Mouse (Mus musculus) midbrain, postnatal 0 days (tissue): ENCODE data around the gene Macf1. TPM values are rescaled to one million over a fixed set of nuclear protein-coding genes. Genes with fewer than 3 reads are reported as not detected.

ENCODE experiments used
- ATAC-seq: fragments of 200-750 bp; cut with Nextera tagmentation; 2 replicates; pipeline ENCODE4 v1.8.0; 2017; ENCODE audit warnings: moderate number of reproducible peaks, mild to moderate bottlenecking, moderate TSS enrichment, moderate library complexity; ENCODE audit not compliant: low FRiP score
- DNase-seq: peaks from one replicate; pipeline ENCODE4 v3.0.0-alpha.2; 2015; ENCODE audit warnings: low spot score
- H3K27ac ChIP-seq: fragments of 300-500 bp; sonication (generic); 2 replicates; pipeline ENCODE4 v1.5.1; 2014; ENCODE audit warnings: low read depth, mild to moderate bottlenecking, low read length, mixed read lengths
- H3K27me3 ChIP-seq: fragments of 300-500 bp; sonication (generic); 2 replicates; pipeline ENCODE4 v1.6.1; 2014; ENCODE audit warnings: low read length, control low read depth, mixed read lengths; ENCODE audit not compliant: insufficient read depth
- H3K36me3 ChIP-seq: fragments of 300-500 bp; sonication (generic); 2 replicates; pipeline ENCODE4 v1.6.1; 2014; ENCODE audit warnings: low read length, control low read depth, mixed read lengths; ENCODE audit not compliant: insufficient read depth
- H3K4me1 ChIP-seq: fragments of 300-500 bp; sonication (generic); 2 replicates; pipeline ENCODE4 v1.6.1; 2014; ENCODE audit warnings: mild to moderate bottlenecking, control low read depth, antibody characterized with exemption, low read length, mixed read lengths; ENCODE audit not compliant: insufficient read depth
- H3K4me2 ChIP-seq: fragments of 300-500 bp; sonication (generic); 2 replicates; pipeline ENCODE4 v1.6.1; 2014; ENCODE audit warnings: low read depth, mild to moderate bottlenecking, low read length, mixed read lengths; ENCODE audit not compliant: poor library complexity, severe bottlenecking
- H3K4me3 ChIP-seq: fragments of 300-500 bp; sonication (generic); 2 replicates; pipeline ENCODE4 v1.5.1; 2014; ENCODE audit warnings: low read depth, mild to moderate bottlenecking, low read length, moderate library complexity
- H3K9ac ChIP-seq: fragments of 300-500 bp; sonication (generic); replicated peaks from 2 replicates; pipeline ENCODE4 v1.6.1; 2014; ENCODE audit warnings: mild to moderate bottlenecking, low read length, moderate library complexity, mixed read lengths; ENCODE audit not compliant: poor library complexity, severe bottlenecking
- H3K9me3 ChIP-seq: fragments of 300-500 bp; sonication (generic); 2 replicates; pipeline ENCODE4 v1.6.1; 2016; ENCODE audit warnings: low read length, control low read depth
- CTCF ChIP-seq: IDR thresholded peaks from 2 replicates; pipeline ENCODE4 v1.5.1; 2016; ENCODE audit warnings: antibody characterized with exemption, mild to moderate bottlenecking
- WGBS: fragments of 180-500 bp; shearing (Covaris S2); extraction: QIAGEN DNeasy Blood & Tissue Kit; methylation state at CpG from one replicate; pipeline ENCODE4 v1.1.7; 2014; 5-methylcytosine and 5-hydroxymethylcytosine counted together
- polyA plus RNA-seq: library from polyadenylated mRNA; unstranded; fragments of >200 nt; fragmentation: Nextera tagmentation; extraction: Ambion mirVana; gene quantifications from 2 replicates; pipeline ENCODE4 v1.2.1, GENCODE M21; 2015
- total RNA-seq: library from RNA; depleted of rRNA; stranded (reverse); fragments of >200 nt; gene quantifications from 2 replicates; pipeline ENCODE4 v1.2.3, GENCODE M21; 2014

Gene Macf1
- total and polyA plus RNA-seq, 2 experiments from 2014 or later: 73.3 to 338 TPM

- H3K27ac ChIP-seq: no peak overlapping the region
- TF ChIP-seq CTCF: no peak
- H3K36me3 ChIP-seq: peaks cover 18% of the 10 kb centered on the region
- no peak overlapping the region for H3K9ac ChIP-seq
- no peaks in the 10 kb centered on the region for H3K27me3 ChIP-seq
- 88% methylated on average over 1 of the region's 1 CpGs for WGBS
- DNase-seq (no peak), ATAC-seq (no peak)
- no peaks in the 10 kb centered on the region for H3K9me3 ChIP-seq
- no peak overlapping the region for H3K4me2 ChIP-seq
- no peak overlapping the region for H3K4me3 ChIP-seq
- H3K4me1 ChIP-seq: no peaks in the 10 kb centered on the region; the same call in 1 of the 2 replicates
Measured at GRCm38 (mm10) chr4:123515673-123516072, 168.5 kb downstream of the Macf1 start.

- no peaks in the 10 kb centered on the region for H3K9me3 ChIP-seq
- DNase-seq (no peak), ATAC-seq (no peak)
- H3K4me3 ChIP-seq: no peak overlapping the region
- WGBS: 69% methylated on average over 1 of the region's 1 CpGs
- no peaks in the 10 kb centered on the region for H3K4me1 ChIP-seq
- TF ChIP-seq CTCF: no peak
- no peak overlapping the region for H3K9ac ChIP-seq
- peaks cover 60% of the 10 kb centered on the region for H3K36me3 ChIP-seq
- no peak overlapping the region for H3K27ac ChIP-seq
- H3K27me3 ChIP-seq: no peaks in the 10 kb centered on the region
- H3K4me2 ChIP-seq: no peak overlapping the region
Measured at GRCm38 (mm10) chr4:123510201-123510600, 174.0 kb downstream of the Macf1 start.

- TF ChIP-seq CTCF: no peak
- Histone ChIP-seq H3K9ac (no peak overlapping the region), H3K27me3 (no peaks in the 10 kb centered on the region), H3K9me3 (no peaks in the 10 kb centered on the region), H3K27ac (no peak overlapping the region), H3K4me3 (no peak overlapping the region), H3K4me2 (no peak overlapping the region), H3K36me3 (peaks cover 76% of the 10 kb centered on the region), H3K4me1 (no peaks in the 10 kb centered on the region)
- DNase-seq (no peak), ATAC-seq (no peak)
- WGBS: 79% methylated on average over 3 of the region's 3 CpGs
Measured at GRCm38 (mm10) chr4:123489086-123489485, 195.1 kb downstream of the Macf1 start.

GRCm38 (mm10) chr4:123479991-123480390 lies 204.2 kb downstream of the Macf1 start:
- no peak overlapping the region for H3K4me3 ChIP-seq
- H3K36me3 ChIP-seq: peaks cover 41% of the 10 kb centered on the region
- no peak for DNase-seq
- H3K9me3 ChIP-seq: no peaks in the 10 kb centered on the region
- no peak overlapping the region for H3K27ac ChIP-seq
- ATAC-seq: no peak
- no peaks in the 10 kb centered on the region for H3K27me3 ChIP-seq
- no peaks in the 10 kb centered on the region for H3K4me1 ChIP-seq
- H3K9ac ChIP-seq: no peak overlapping the region
- H3K4me2 ChIP-seq: no peak overlapping the region
- WGBS: 94% methylated on average over 4 of the region's 4 CpGs
- TF ChIP-seq CTCF: no peak

GRCm38 (mm10) chr4:123478655-123479433 lies 205.3 kb downstream of the Macf1 start:
- Histone ChIP-seq H3K4me1 (no peaks in the 10 kb centered on the region), H3K4me2 (no peak overlapping the region), H3K9ac (no peak overlapping the region), H3K27me3 (no peaks in the 10 kb centered on the region), H3K4me3 (no peak overlapping the region), H3K27ac (no peak overlapping the region), H3K9me3 (no peaks in the 10 kb centered on the region), H3K36me3 (peaks cover 46% of the 10 kb centered on the region)
- TF ChIP-seq CTCF: no peak
- ATAC-seq (no peak), DNase-seq (no peak)
- WGBS: 73% methylated on average over 7 of the region's 8 CpGs

GRCm38 (mm10) chr4:123465799-123466198 lies 218.4 kb downstream of the Macf1 start:
- DNase-seq (no peak), ATAC-seq (no peak)
- 84% methylated on average over 1 of the region's 1 CpGs for WGBS
- H3K9me3 ChIP-seq: no peaks in the 10 kb centered on the region
- H3K4me1 ChIP-seq: no peaks in the 10 kb centered on the region
- no peak overlapping the region for H3K4me2 ChIP-seq
- H3K4me3 ChIP-seq: no peak overlapping the region
- no peak for TF ChIP-seq CTCF
- peaks cover 61% of the 10 kb centered on the region for H3K36me3 ChIP-seq
- no peak overlapping the region for H3K27ac ChIP-seq
- no peaks in the 10 kb centered on the region for H3K27me3 ChIP-seq
- no peak overlapping the region for H3K9ac ChIP-seq
